ENCODE assay signal across 9 mouse cellular contexts in genomic region chr1:36581260-36581659, GRCm38 (mm10). TPM values are rescaled to one million over a fixed set of nuclear protein-coding genes. Genes with fewer than 3 reads are reported as not detected.
DNase-seq lines count a peak whose midpoint lies in the region; ATAC-seq and TF ChIP-seq lines count a peak whose summit lies in the region.
"Had no signal": no experiment of that assay in that cellular context is flagged by ENCODE, and none has a peak within 500 bp of the region (broad histone marks: within the 10 kb centered on the region; RNA-seq: fewer than 3 reads in every experiment).

No protein-coding gene starts in this region.

- H3K27ac ChIP-seq in intestine, embryonic 14.5 days (ENCODE audit: low read depth), result peak overlapping the region; percentile 83
- H3K27ac ChIP-seq in intestine, postnatal 0 days (ENCODE audit: low read depth, low read length), result no peak overlapping the region
- peak overlapping the region; percentile 94 for H3K27ac ChIP-seq in embryonic facial prominence, embryonic 12.5 days
- H3K27ac ChIP-seq in midbrain, embryonic 13.5 days, result peak overlapping the region; percentile 89

- intact Hi-C loops in heart, postnatal 10 days (cut with DNase I), result no loop called here

- H3K36me3 ChIP-seq in intestine, embryonic 14.5 days (ENCODE audit: control insufficient read depth, insufficient read depth, low read length), result no peaks in the 10 kb centered on the region
- no peaks in the 10 kb centered on the region for H3K36me3 ChIP-seq in intestine, postnatal 0 days (ENCODE audit: control insufficient read depth, insufficient read depth)
- H3K36me3 ChIP-seq in embryonic facial prominence, embryonic 12.5 days, result no peaks in the 10 kb centered on the region
- no peaks in the 10 kb centered on the region for H3K36me3 ChIP-seq in midbrain, embryonic 13.5 days

- TF ChIP-seq CTCF in intestine, postnatal 0 days (IDR thresholded peaks at IDR 0.05; ENCODE audit: low read depth), result no peak

- H3K27me3 ChIP-seq in intestine, embryonic 14.5 days (replicated peaks; ENCODE audit: control insufficient read depth, insufficient read depth, low read length), result no peaks in the 10 kb centered on the region
- H3K27me3 ChIP-seq in intestine, postnatal 0 days (replicated peaks; ENCODE audit: control insufficient read depth, insufficient read depth, low read length), result no peaks in the 10 kb centered on the region
- no peaks in the 10 kb centered on the region for H3K27me3 ChIP-seq in embryonic facial prominence, embryonic 12.5 days
- H3K27me3 ChIP-seq in midbrain, embryonic 13.5 days, result peaks cover 22% of the 10 kb centered on the region

- no peak overlapping the region for H3K9ac ChIP-seq in intestine, embryonic 14.5 days (ENCODE audit: low read length)
- no peak overlapping the region for H3K9ac ChIP-seq in intestine, postnatal 0 days (ENCODE audit: low read depth, low read length)
- H3K9ac ChIP-seq in embryonic facial prominence, embryonic 12.5 days, result no peak overlapping the region
- H3K9ac ChIP-seq in midbrain, embryonic 13.5 days (replicated peaks), result no peak overlapping the region

- H3K4me1 ChIP-seq in intestine, embryonic 14.5 days (replicated peaks; ENCODE audit: control insufficient read depth, insufficient read depth, low read length), result peaks cover 27% of the 10 kb centered on the region
- H3K4me1 ChIP-seq in intestine, postnatal 0 days (replicated peaks; ENCODE audit: control insufficient read depth, insufficient read depth, low read length), result peaks cover 25% of the 10 kb centered on the region
- H3K4me1 ChIP-seq in embryonic facial prominence, embryonic 12.5 days, result peaks cover 40% of the 10 kb centered on the region
- peaks cover 26% of the 10 kb centered on the region for H3K4me1 ChIP-seq in midbrain, embryonic 13.5 days (replicated peaks)

- no peak overlapping the region for H3K4me3 ChIP-seq in intestine, embryonic 14.5 days (ENCODE audit: low read depth, low read length)
- no peak overlapping the region for H3K4me3 ChIP-seq in intestine, postnatal 0 days (ENCODE audit: low read depth, low read length)
- no peak overlapping the region for H3K4me3 ChIP-seq in embryonic facial prominence, embryonic 12.5 days
- H3K4me3 ChIP-seq in midbrain, embryonic 13.5 days (replicated peaks), result no peak overlapping the region

- no peak overlapping the region for H3K4me2 ChIP-seq in intestine, embryonic 14.5 days (ENCODE audit: low read length)
- no peak overlapping the region for H3K4me2 ChIP-seq in intestine, postnatal 0 days (replicated peaks; ENCODE audit: low read depth)
- no peak overlapping the region for H3K4me2 ChIP-seq in embryonic facial prominence, embryonic 12.5 days (replicated peaks)
- H3K4me2 ChIP-seq in midbrain, embryonic 13.5 days (replicated peaks), result no peak overlapping the region

- no peak for DNase-seq in intestine, embryonic 14.5 days (ENCODE audit: low spot score)
- peak; percentile 45 to 60 for DNase-seq in heart, postnatal 10 days
- DNase-seq in adrenal gland, adult 18-20 months (ENCODE audit: low spot score in 2 of 2), result no peak
- DNase-seq in yolk sac, embryonic 10.5 days (ENCODE audit: low spot score), result no peak
- DNase-seq: thymus, adult 2 months had no signal

- ATAC-seq in intestine, embryonic 14.5 days (replicated peaks; ENCODE audit: low FRiP score, low TSS enrichment, low read depth), result no peak
- ATAC-seq in intestine, postnatal 0 days, result no peak
- no peak for ATAC-seq in embryonic facial prominence, embryonic 12.5 days (ENCODE audit: insufficient number of reproducible peaks, insufficient read depth, low FRiP score, low TSS enrichment)
- ATAC-seq in midbrain, embryonic 13.5 days, result no peak
- no peak for ATAC-seq in erythroid progenitor cell, adult 5-6 weeks (replicated peaks; ENCODE audit: low FRiP score, poor library complexity, severe bottlenecking)

- WGBS in intestine, embryonic 14.5 days, result 73% methylated on average over 5 of the region's 5 CpGs
- WGBS in intestine, postnatal 0 days, result 78% methylated on average over 5 of the region's 5 CpGs
- WGBS in embryonic facial prominence, embryonic 12.5 days, result 76% methylated on average over 5 of the region's 5 CpGs
- WGBS in midbrain, embryonic 13.5 days, result 50% methylated on average over 5 of the region's 5 CpGs

- no peaks in the 10 kb centered on the region for H3K9me3 ChIP-seq in intestine, embryonic 14.5 days (ENCODE audit: control insufficient read depth, low read length)
- no peaks in the 10 kb centered on the region for H3K9me3 ChIP-seq in intestine, postnatal 0 days (ENCODE audit: control insufficient read depth)
- no peaks in the 10 kb centered on the region for H3K9me3 ChIP-seq in embryonic facial prominence, embryonic 12.5 days
- H3K9me3 ChIP-seq in midbrain, embryonic 13.5 days, result no peaks in the 10 kb centered on the region

RNA-seq across cellular contexts. Expression of gene Sema4c, which starts 23.1 kb away (rescaled TPM):
- polyA plus RNA-seq in intestine, embryonic 14.5 days (2014; fragmentation: Nextera tagmentation; extraction: Ambion mirVana), result 2.8 and 2.9 TPM in 2 replicates
- 3.5 and 3.9 TPM in 2 replicates for polyA plus RNA-seq in intestine, postnatal 0 days (2015; fragmentation: Nextera tagmentation; extraction: Ambion mirVana)
- polyA plus RNA-seq in embryonic facial prominence, embryonic 12.5 days (2016; fragmentation: Nextera tagmentation; extraction: Ambion mirVana), result 29.3 and 29.4 TPM in 2 replicates
- 10 to 100 TPM; 24.4 to 25.0 TPM for total RNA-seq in heart, postnatal 10 days (2021)
- 33.4 and 35.4 TPM in 2 replicates for polyA plus RNA-seq in midbrain, embryonic 13.5 days (2015; fragmentation: Nextera tagmentation; extraction: Ambion mirVana)
- 10 to 100 TPM; 13.7 to 15.8 TPM for total RNA-seq in adrenal gland, adult 18-20 months (2021)
- not detected in 2 replicates for total RNA-seq in erythroid progenitor cell, adult 5-6 weeks (2015; ENCODE audit: low replicate concordance)
- total RNA-seq in erythroid progenitor cell, adult 5-6 weeks (2017; ENCODE audit: low replicate concordance), result 0.45 TPM in 1 of 2 replicates, not detected in the other

RNA-seq across cellular contexts. Expression of gene Ankrd39, which starts 34.0 kb away (rescaled TPM):
- 25.7 and 28.6 TPM in 2 replicates for polyA plus RNA-seq in intestine, embryonic 14.5 days (2014; fragmentation: Nextera tagmentation; extraction: Ambion mirVana)
- 15.0 and 18.5 TPM in 2 replicates for polyA plus RNA-seq in intestine, postnatal 0 days (2015; fragmentation: Nextera tagmentation; extraction: Ambion mirVana)
- polyA plus RNA-seq in embryonic facial prominence, embryonic 12.5 days (2016; fragmentation: Nextera tagmentation; extraction: Ambion mirVana), result 20.4 and 23.9 TPM in 2 replicates
- 10 to 100 TPM; 12.9 to 14.1 TPM for total RNA-seq in heart, postnatal 10 days (2021)
- polyA plus RNA-seq in midbrain, embryonic 13.5 days (2015; fragmentation: Nextera tagmentation; extraction: Ambion mirVana), result 22.1 and 22.3 TPM in 2 replicates
- total RNA-seq in adrenal gland, adult 18-20 months (2021), result 10 to 100 TPM; 11.0 to 11.1 TPM
- total RNA-seq in erythroid progenitor cell, adult 5-6 weeks (2015; ENCODE audit: low replicate concordance), result not detected in 2 replicates
- 1.4 and 1.8 TPM in 2 replicates for total RNA-seq in erythroid progenitor cell, adult 5-6 weeks (2017; ENCODE audit: low replicate concordance)

RNA-seq across cellular contexts. Expression of gene Gm42417, which starts 42.0 kb away (rescaled TPM):
- polyA plus RNA-seq in intestine, embryonic 14.5 days (2014; fragmentation: Nextera tagmentation; extraction: Ambion mirVana), result 0.99 TPM in 1 of 2 replicates, not detected in the other
- polyA plus RNA-seq in intestine, postnatal 0 days (2015; fragmentation: Nextera tagmentation; extraction: Ambion mirVana), result 0.22 TPM in 1 of 2 replicates, not detected in the other
- 0.49 TPM in 1 of 2 replicates, not detected in the other for polyA plus RNA-seq in embryonic facial prominence, embryonic 12.5 days (2016; fragmentation: Nextera tagmentation; extraction: Ambion mirVana)
- 100 to 1,000 TPM in 1 of 2 experiments, 10 to 100 TPM in 1; 90.6 to 123 TPM for total RNA-seq in heart, postnatal 10 days (2021)
- polyA plus RNA-seq in midbrain, embryonic 13.5 days (2015; fragmentation: Nextera tagmentation; extraction: Ambion mirVana), result not detected in 2 replicates
- not detected for total RNA-seq in adrenal gland, adult 18-20 months (2021)
- 0.42 TPM in 1 of 2 replicates, not detected in the other for total RNA-seq in erythroid progenitor cell, adult 5-6 weeks (2015; ENCODE audit: low replicate concordance)
- 86.5 TPM in 1 of 2 replicates, not detected in the other for total RNA-seq in erythroid progenitor cell, adult 5-6 weeks (2017; ENCODE audit: low replicate concordance)
- polyA plus RNA-seq: thymus, adult 2 months had no signal

RNA-seq across cellular contexts. Expression of gene Ankrd23, which starts 44.6 kb away (rescaled TPM):
- polyA plus RNA-seq in intestine, embryonic 14.5 days (2014; fragmentation: Nextera tagmentation; extraction: Ambion mirVana), result 11.6 and 14.8 TPM in 2 replicates
- polyA plus RNA-seq in intestine, postnatal 0 days (2015; fragmentation: Nextera tagmentation; extraction: Ambion mirVana), result 2.1 and 3.8 TPM in 2 replicates
- polyA plus RNA-seq in embryonic facial prominence, embryonic 12.5 days (2016; fragmentation: Nextera tagmentation; extraction: Ambion mirVana), result 19.2 and 24.0 TPM in 2 replicates
- 100 to 1,000 TPM; 189 to 244 TPM for total RNA-seq in heart, postnatal 10 days (2021)
- 16.1 and 19.0 TPM in 2 replicates for polyA plus RNA-seq in midbrain, embryonic 13.5 days (2015; fragmentation: Nextera tagmentation; extraction: Ambion mirVana)
- 10 to 100 TPM; 10.3 to 10.6 TPM for total RNA-seq in adrenal gland, adult 18-20 months (2021)
- 1.7 TPM in 1 of 2 replicates, not detected in the other for total RNA-seq in erythroid progenitor cell, adult 5-6 weeks (2015; ENCODE audit: low replicate concordance)
- not detected in 2 replicates for total RNA-seq in erythroid progenitor cell, adult 5-6 weeks (2017; ENCODE audit: low replicate concordance)

Comparison
In these comparisons a context has a peak if more than half of its experiments do, and no peak if none do; other contexts are left out.
1. DNase-seq: peak in heart, postnatal 10 days (2 of 2); none in intestine, embryonic 14.5 days (single experiment), adrenal gland, adult 18-20 months (0 of 2) and yolk sac, embryonic 10.5 days (single experiment).